Mouse (Mus musculus) midbrain, embryonic 11.5 days (tissue): Measurements from ENCODE around the gene Zbtb24. TPM values are rescaled to one million over a fixed set of nuclear protein-coding genes. Genes with fewer than 3 reads are reported as not detected.

Experiments used
- ATAC-seq: fragments of 200-750 bp; cut with Nextera tagmentation; 2 replicates; pipeline ENCODE4 v1.8.0; 2017; ENCODE audit warnings: moderate TSS enrichment, moderate library complexity; ENCODE audit not compliant: low FRiP score
- DNase-seq: peaks from one replicate; pipeline ENCODE4 v3.0.0; 2015; ENCODE audit warnings: low spot score; ENCODE audit errors: missing footprints
- H3K27ac ChIP-seq: fragments of 300-500 bp; sonication (generic); 2 replicates; pipeline ENCODE4 v1.5.1; 2014; ENCODE audit warnings: low read depth, low read length
- H3K27me3 ChIP-seq: fragments of 300-500 bp; sonication (generic); 2 replicates; pipeline ENCODE4 v1.6.1; 2014; ENCODE audit warnings: mild to moderate bottlenecking, low read length, moderate library complexity, mixed read lengths; ENCODE audit not compliant: control insufficient read depth, insufficient read depth
- H3K36me3 ChIP-seq: fragments of 300-500 bp; sonication (generic); 2 replicates; pipeline ENCODE4 v1.6.1; 2014; ENCODE audit warnings: mild to moderate bottlenecking, low read length, moderate library complexity, mixed read lengths; ENCODE audit not compliant: control insufficient read depth, insufficient read depth
- H3K4me1 ChIP-seq: fragments of 300-500 bp; sonication (generic); 2 replicates; pipeline ENCODE4 v1.6.1; 2014; ENCODE audit warnings: low read length; ENCODE audit not compliant: control insufficient read depth, insufficient read depth
- H3K4me2 ChIP-seq: fragments of 300-500 bp; sonication (generic); 2 replicates; pipeline ENCODE4 v1.6.1; 2014; ENCODE audit warnings: mild to moderate bottlenecking, moderate library complexity
- H3K4me3 ChIP-seq: fragments of 300-500 bp; sonication (generic); 2 replicates; pipeline ENCODE4 v1.5.1; 2014; ENCODE audit warnings: low read depth, low read length
- H3K9ac ChIP-seq: fragments of 300-500 bp; sonication (generic); 2 replicates; pipeline ENCODE4 v1.6.1; 2014; ENCODE audit warnings: low read length
- H3K9me3 ChIP-seq: fragments of 300-500 bp; sonication (generic); 2 replicates; pipeline ENCODE4 v1.6.1; 2016; ENCODE audit warnings: low read length; ENCODE audit not compliant: control insufficient read depth
- WGBS: fragments of 180-500 bp; shearing (Covaris S2); extraction: QIAGEN DNeasy Blood & Tissue Kit; methylation state at CpG from one replicate; pipeline ENCODE4 v1.1.7; 2014; 5-methylcytosine and 5-hydroxymethylcytosine counted together
- polyA plus RNA-seq: library from polyadenylated mRNA; unstranded; fragments of >200 nt; fragmentation: Nextera tagmentation; extraction: Ambion mirVana; gene quantifications from 2 replicates; pipeline ENCODE4 v1.2.1, GENCODE M21; 2014

Gene Zbtb24
- polyA plus RNA-seq, 1 experiment from 2014 or later = 19.1 TPM

- Histone ChIP-seq H3K27ac (no peak overlapping the region), H3K9me3 (no peaks in the 10 kb centered on the region), H3K4me1 (peaks cover 19% of the 10 kb centered on the region), H3K36me3 (peaks cover 2% of the 10 kb centered on the region; the same call in 1 of the 2 replicates), H3K4me3 (no peak overlapping the region), H3K27me3 (no peaks in the 10 kb centered on the region), H3K9ac (no peak overlapping the region), H3K4me2 (no peak overlapping the region)
- ATAC-seq (no peak), DNase-seq (no peak)
- 91% methylated on average over 1 of the region's 1 CpGs for WGBS
Observed at GRCm38 (mm10) chr10:41474981-41475391, 24.8 kb downstream of the Zbtb24 start.

- Histone ChIP-seq H3K9me3 (no peaks in the 10 kb centered on the region), H3K27ac (peak within 1 kb of the TSS; percentile 82), H3K9ac (peak within 1 kb of the TSS; percentile 86), H3K4me2 (peak within 1 kb of the TSS; percentile 89), H3K27me3 (no peaks in the 10 kb centered on the region), H3K36me3 (peaks cover 2% of the 10 kb centered on the region; the same call in 1 of the 2 replicates), H3K4me3 (peak within 1 kb of the TSS; percentile 60), H3K4me1 (peaks cover 19% of the 10 kb centered on the region)
- DNase-seq = peak; percentile 96
- ATAC-seq = peak; percentile 76
- under 1% methylated on average over 35 of the region's 35 CpGs for WGBS
Observed at GRCm38 (mm10) chr10:41476171-41477017, 26.2 kb downstream of the Zbtb24 start, which contains the start of gene Mical1. Gene Mical1 (plus strand): TSS chr10:41476314.

GRCm38 (mm10) chr10:41477018-41477277 lies 26.8 kb downstream of the Zbtb24 start:
- H3K4me2 ChIP-seq = peak overlapping the region; percentile 89
- peak overlapping the region; percentile 86 for H3K9ac ChIP-seq
- H3K9me3 ChIP-seq = no peaks in the 10 kb centered on the region
- ATAC-seq (peak; percentile 60), DNase-seq (peak; percentile 96)
- H3K4me1 ChIP-seq = peaks cover 19% of the 10 kb centered on the region
- H3K4me3 ChIP-seq = peak overlapping the region; percentile 60
- H3K36me3 ChIP-seq = peaks cover 3% of the 10 kb centered on the region
- no peaks in the 10 kb centered on the region for H3K27me3 ChIP-seq
- H3K27ac ChIP-seq = peak overlapping the region; percentile 82
- 0% methylated on average over 9 of the region's 9 CpGs for WGBS

- Histone ChIP-seq H3K36me3 (peaks cover 4% of the 10 kb centered on the region), H3K9me3 (no peaks in the 10 kb centered on the region), H3K4me1 (peaks cover 19% of the 10 kb centered on the region), H3K27ac (peak overlapping the region; percentile 82), H3K9ac (peak overlapping the region; percentile 86), H3K4me3 (peak overlapping the region; percentile 60), H3K4me2 (peak overlapping the region; percentile 89), H3K27me3 (no peaks in the 10 kb centered on the region)
- ATAC-seq = peak; percentile 83
- 1% methylated on average over 20 of the region's 20 CpGs for WGBS
- DNase-seq = peak; percentile 96
Observed at GRCm38 (mm10) chr10:41477278-41478181, 27.3 kb downstream of the Zbtb24 start.

- H3K27ac ChIP-seq = no peak overlapping the region
- H3K4me2 ChIP-seq = no peak overlapping the region
- no peaks in the 10 kb centered on the region for H3K27me3 ChIP-seq
- H3K36me3 ChIP-seq = peaks cover 12% of the 10 kb centered on the region
- H3K4me1 ChIP-seq = peaks cover 19% of the 10 kb centered on the region
- no peak for DNase-seq
- no peak for ATAC-seq
- 90% methylated on average over 3 of the region's 3 CpGs for WGBS
- H3K9ac ChIP-seq = no peak overlapping the region
- H3K9me3 ChIP-seq = no peaks in the 10 kb centered on the region
- H3K4me3 ChIP-seq = no peak overlapping the region
Observed at GRCm38 (mm10) chr10:41479961-41480360, 29.8 kb downstream of the Zbtb24 start.

GRCm38 (mm10) chr10:41480938-41481880 lies 31.0 kb downstream of the Zbtb24 start:
- Histone ChIP-seq H3K9me3 (no peaks in the 10 kb centered on the region), H3K27ac (no peak overlapping the region), H3K4me3 (no peak overlapping the region), H3K4me1 (peaks cover 14% of the 10 kb centered on the region), H3K4me2 (no peak overlapping the region), H3K9ac (no peak overlapping the region), H3K36me3 (peaks cover 15% of the 10 kb centered on the region), H3K27me3 (no peaks in the 10 kb centered on the region)
- DNase-seq (no peak), ATAC-seq (no peak)
- 72% methylated on average over 33 of the region's 33 CpGs for WGBS

GRCm38 (mm10) chr10:41482446-41482845 lies 32.3 kb downstream of the Zbtb24 start:
- H3K4me3 ChIP-seq = no peak overlapping the region
- H3K9me3 ChIP-seq = no peaks in the 10 kb centered on the region
- peaks cover 15% of the 10 kb centered on the region for H3K36me3 ChIP-seq
- H3K27ac ChIP-seq = no peak overlapping the region
- H3K4me1 ChIP-seq = peaks cover 17% of the 10 kb centered on the region
- DNase-seq (no peak), ATAC-seq (no peak)
- H3K9ac ChIP-seq = no peak overlapping the region
- no peaks in the 10 kb centered on the region for H3K27me3 ChIP-seq
- H3K4me2 ChIP-seq = no peak overlapping the region
- 85% methylated on average over 7 of the region's 7 CpGs for WGBS

GRCm38 (mm10) chr10:41485778-41486177 lies 35.6 kb downstream of the Zbtb24 start:
- Histone ChIP-seq H3K27me3 (no peaks in the 10 kb centered on the region), H3K4me2 (no peak overlapping the region), H3K9ac (no peak overlapping the region), H3K4me1 (peaks cover 29% of the 10 kb centered on the region), H3K9me3 (no peaks in the 10 kb centered on the region), H3K36me3 (peaks cover 13% of the 10 kb centered on the region), H3K4me3 (no peak overlapping the region), H3K27ac (no peak overlapping the region)
- DNase-seq (no peak), ATAC-seq (no peak)
- WGBS = 92% methylated on average over 16 of the region's 16 CpGs
